Mouse (Mus musculus): ENCODE data around the gene Gm4559. TPM values are rescaled to one million over a fixed set of nuclear protein-coding genes. Genes with fewer than 3 reads are reported as not detected.
A peak's percentile ranks its signal among the peaks of the same experiment; 100 is the strongest.
"Not testable (repeated sequence)": the region's sequence is repeated elsewhere in the genome, so short reads cannot be mapped to it uniquely, and the experiment has no call there.

The Gm4559 gene
- polyA plus RNA-seq, 1 experiment = not detected

DNA sequence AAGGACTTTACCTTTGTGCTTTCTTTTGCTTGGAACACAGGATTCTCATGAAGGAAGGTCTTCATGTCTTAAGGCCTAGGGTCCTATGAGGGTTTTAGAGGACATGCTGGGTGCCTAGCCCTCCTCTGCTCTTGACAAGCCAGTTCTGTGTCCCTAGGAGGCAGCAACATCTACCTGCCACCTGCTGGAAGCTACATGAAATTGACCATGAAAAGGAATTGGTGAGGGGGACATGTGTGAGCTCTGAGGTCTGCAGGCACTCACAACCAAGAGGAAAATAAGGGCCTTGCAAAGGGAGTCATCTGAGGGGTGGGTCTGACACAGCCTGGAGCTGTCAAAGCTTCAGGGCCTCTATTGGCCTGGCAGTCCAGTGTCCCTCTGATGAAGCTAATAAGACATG, 21.3 kb upstream of the Gm4559 start:
- no peak for DNase-seq (ENCODE audit: low read depth)
- peak; percentile 21; the same call in 1 of the 2 replicates for TF ChIP-seq CTCF (IDR thresholded peaks at IDR 0.05; ENCODE audit: borderline replicate concordance, extremely low read depth, insufficient read depth, insufficient read length)
- TF ChIP-seq POLR2A (IDR thresholded peaks at IDR 0.05; ENCODE audit: borderline replicate concordance, extremely low read depth, insufficient read depth, insufficient read length, poor library complexity, severe bottlenecking) = no peak

DNA sequence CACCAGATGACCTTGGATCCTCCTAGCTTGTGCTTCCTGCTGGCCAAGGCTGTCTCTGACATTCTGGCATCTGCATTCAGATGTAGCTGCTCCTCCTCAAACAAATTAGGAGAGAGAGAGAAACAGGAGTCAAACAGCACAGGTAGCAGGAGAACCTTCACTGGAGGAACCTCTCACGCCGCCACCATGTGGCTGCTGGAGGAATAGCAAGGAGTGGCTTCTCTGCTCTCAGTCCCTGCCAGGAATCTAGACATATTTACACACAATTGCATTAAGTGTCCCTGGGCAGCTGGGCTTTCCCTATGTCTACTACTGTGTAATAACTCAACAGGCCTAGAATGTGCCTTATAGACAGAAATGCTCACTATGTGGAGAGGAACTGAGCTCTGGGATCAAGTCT, 19.7 kb upstream of the Gm4559 start:
- peak; percentile 44 for DNase-seq (ENCODE audit: low read depth)
- peak; percentile 65; the same call in 1 of the 2 replicates for TF ChIP-seq CTCF (IDR thresholded peaks at IDR 0.05; ENCODE audit: borderline replicate concordance, extremely low read depth, insufficient read depth, insufficient read length)

DNA sequence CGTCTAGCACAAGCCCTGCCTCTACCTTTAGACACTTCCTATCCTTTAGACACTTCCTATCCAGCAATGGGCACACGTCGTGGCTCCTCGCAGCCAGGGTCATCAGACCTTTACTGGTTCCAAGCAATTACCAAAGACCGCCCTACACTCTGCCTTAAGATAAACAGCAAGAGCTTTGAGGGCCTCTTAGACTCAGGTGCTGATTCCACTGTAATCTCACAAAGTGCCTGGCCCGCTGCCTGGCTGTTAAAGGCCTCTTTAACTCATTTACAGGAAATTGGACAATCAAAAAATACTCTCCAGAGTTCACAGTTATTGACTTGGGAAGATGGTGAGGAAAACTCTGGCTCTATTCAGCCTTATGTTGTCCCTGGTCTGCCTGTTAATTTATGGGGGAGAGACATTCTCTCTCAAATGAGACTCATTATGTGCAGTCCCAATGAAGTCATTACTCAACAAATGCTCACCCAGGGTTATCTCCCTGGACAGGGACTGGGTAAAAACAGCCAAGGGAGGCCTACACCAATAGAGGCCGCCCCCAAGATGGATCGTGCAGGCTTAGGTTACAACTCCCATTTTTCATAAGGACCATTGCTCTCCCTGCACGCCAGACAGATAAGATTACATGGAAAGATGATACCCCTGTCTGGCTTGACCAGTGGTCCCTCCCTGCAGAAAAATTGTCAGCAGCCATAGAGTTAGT, 11.9 kb upstream of the Gm4559 start:
- not testable (repeated sequence) for DNase-seq (ENCODE audit: low read depth)

DNA sequence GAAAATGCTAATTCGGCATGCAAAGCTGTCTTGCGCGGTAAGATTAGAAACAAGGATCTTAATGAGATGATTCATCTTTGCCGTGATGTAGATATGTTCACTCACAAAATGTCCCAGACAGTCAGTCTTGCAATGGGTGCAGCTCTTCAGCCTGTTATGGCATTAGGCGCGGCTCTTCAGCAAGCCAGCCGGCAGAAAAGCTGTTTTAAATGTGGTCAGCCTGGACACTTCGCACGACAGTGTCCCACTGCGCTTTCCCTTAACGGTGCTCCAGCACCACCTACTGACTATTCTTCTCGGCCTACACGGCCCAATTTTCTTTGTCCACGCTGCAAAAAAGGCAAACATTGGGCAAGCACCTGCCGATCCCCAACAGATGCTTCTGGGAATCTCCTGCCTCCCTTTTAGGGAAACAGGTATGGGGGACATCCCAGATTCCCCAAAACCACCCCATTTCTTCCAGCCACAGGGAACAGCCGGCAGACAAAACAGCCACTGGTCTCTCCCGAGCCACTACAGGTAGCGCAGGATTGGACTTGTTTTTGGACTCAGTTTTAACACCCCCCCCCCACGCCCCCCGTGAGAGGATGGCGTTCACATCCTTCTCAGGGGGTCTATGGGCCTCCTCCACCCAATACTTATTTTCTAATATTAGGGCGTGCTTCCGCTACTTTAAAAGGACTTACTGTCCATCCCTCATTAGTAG, 11.1 kb upstream of the Gm4559 start:
- peak; percentile 75 for DNase-seq (ENCODE audit: low read depth)
- TF ChIP-seq POLR2A (IDR thresholded peaks at IDR 0.05; ENCODE audit: borderline replicate concordance, extremely low read depth, insufficient read depth, insufficient read length, poor library complexity, severe bottlenecking) = no peak
- peak; percentile 39; the same call in 1 of the 2 replicates for TF ChIP-seq CTCF (IDR thresholded peaks at IDR 0.05; ENCODE audit: borderline replicate concordance, extremely low read depth, insufficient read depth, insufficient read length)

DNA sequence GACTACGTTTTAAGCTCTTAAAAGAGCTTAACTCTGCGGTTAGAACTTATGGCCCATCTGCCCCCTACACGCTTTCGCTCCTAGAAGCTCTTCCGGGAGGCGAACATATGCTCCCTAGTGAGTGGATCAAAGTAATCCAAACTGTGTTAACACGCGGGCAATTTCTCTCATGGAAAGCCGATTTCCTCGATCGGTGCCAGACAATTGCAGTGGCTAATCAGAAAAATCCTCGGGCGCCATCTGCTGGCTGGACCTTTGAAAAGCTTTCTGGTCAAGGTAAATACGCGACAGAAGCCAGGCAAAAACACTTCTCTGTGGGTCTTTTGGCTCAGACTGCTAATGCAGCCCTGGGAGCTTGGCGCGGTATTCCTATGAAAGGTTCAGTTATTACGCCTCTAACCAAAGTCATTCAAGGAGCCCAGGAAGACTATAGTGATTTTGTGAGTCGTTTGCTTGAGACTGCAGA, 10.5 kb upstream of the Gm4559 start:
- TF ChIP-seq CTCF (IDR thresholded peaks at IDR 0.05; ENCODE audit: borderline replicate concordance, extremely low read depth, insufficient read depth, insufficient read length) (peak; percentile 80), POLR2A (IDR thresholded peaks at IDR 0.05; ENCODE audit: borderline replicate concordance, extremely low read depth, insufficient read depth, insufficient read length, poor library complexity, severe bottlenecking) (no peak)
- DNase-seq (ENCODE audit: low read depth) = peak; percentile 97

DNA sequence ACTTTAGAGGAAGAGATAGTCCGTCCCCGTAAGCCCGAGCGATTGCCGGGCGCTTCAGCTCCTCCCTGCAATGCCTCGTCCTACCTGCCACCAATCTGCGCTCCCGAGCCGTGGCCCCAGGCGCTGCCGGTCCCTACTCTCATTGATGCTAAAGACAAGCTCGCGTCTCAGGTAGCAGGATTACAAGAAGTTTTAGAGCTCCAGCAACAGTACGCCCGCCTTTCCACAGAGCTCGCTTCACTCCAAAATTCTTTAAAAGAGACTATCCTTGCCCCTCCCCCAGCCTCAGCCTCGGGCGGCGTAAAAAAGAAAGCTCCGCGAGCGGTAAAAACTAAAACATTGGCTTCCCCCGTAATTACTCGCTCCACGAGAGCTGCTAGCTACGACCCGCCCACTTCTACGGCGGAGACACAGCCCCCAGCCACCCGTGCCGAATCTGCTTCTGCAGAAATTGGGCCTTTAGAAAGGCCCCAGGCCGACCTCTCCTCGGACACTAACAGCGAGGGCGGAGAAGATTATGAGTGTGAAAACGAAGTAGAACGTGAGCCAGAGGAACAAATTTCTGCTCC, 9.9 kb upstream of the Gm4559 start:
- peak; percentile 80 for DNase-seq (ENCODE audit: low read depth)
- TF ChIP-seq CTCF (IDR thresholded peaks at IDR 0.05; ENCODE audit: borderline replicate concordance, extremely low read depth, insufficient read depth, insufficient read length) = peak; percentile 23; the same call in 1 of the 2 replicates
- no peak for TF ChIP-seq POLR2A (IDR thresholded peaks at IDR 0.05; ENCODE audit: borderline replicate concordance, extremely low read depth, insufficient read depth, insufficient read length, poor library complexity, severe bottlenecking)

DNA sequence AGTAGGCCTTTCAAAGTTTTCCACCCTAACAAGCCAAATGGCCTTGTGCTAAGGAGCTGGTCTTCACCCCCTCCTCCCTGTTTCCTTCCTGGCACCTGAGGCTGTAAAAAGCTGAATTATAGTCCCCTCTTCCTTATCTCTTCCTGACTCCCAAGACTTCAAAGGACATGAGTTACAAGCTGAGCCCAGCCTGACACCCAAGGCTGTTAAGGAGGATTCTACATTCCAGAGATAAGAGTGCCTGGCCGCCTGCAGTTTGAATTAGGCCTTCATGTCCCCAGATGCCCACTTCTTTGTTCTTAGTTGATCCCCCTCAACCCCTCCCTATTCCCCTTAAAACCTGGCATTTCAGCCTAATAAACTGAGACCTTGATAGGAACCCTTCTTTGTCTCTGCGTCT, 8.7 kb upstream of the Gm4559 start:
- not testable (repeated sequence) for DNase-seq (ENCODE audit: low read depth)

DNA sequence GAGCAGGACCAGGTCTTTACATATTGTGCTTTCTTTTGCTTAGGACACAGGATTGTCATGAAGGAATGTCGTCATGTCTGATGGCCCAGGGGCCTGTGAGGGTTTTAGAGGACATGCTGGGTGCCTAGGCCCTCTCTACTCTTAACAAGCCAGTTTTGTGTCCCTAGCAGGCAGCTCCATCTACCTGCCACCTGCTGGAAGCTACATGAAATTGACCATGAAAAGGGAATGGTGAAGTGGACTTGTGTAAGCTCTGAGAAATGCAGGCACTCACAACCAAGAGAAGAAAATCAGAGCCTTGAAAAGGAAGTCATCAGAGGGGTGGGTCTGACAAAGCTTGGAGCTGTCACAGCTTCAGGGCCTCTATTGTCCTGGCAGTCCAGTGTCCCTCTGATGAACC, 5.1 kb upstream of the Gm4559 start:
- peak; percentile 8; the same call in 1 of the 2 replicates for TF ChIP-seq CTCF (IDR thresholded peaks at IDR 0.05; ENCODE audit: borderline replicate concordance, extremely low read depth, insufficient read depth, insufficient read length)
- not testable (repeated sequence) for DNase-seq (ENCODE audit: low read depth)

DNA sequence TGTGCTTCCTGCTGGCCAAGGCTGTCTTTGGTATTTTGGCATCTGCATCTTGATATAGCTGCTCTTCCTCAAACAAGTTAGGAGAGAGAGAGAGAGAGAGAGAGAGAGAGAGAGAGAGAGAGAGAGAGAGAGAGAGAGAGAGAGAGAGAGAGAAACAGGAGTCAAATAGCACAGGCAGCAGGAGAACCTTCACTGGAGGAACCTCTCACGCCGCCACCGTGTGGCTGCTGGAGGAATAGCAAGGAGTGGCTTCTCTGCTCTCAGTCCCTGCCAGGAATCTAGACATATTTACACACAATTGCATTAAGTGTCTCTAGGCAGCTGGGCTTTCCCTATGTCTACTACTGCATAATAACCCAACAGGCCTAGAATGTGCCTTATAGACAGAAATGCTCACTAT, 4.0 kb upstream of the Gm4559 start:
- DNase-seq (ENCODE audit: low read depth) = peak; percentile 73
- TF ChIP-seq CTCF (IDR thresholded peaks at IDR 0.05; ENCODE audit: borderline replicate concordance, extremely low read depth, insufficient read depth, insufficient read length) = peak; percentile 66

DNA sequence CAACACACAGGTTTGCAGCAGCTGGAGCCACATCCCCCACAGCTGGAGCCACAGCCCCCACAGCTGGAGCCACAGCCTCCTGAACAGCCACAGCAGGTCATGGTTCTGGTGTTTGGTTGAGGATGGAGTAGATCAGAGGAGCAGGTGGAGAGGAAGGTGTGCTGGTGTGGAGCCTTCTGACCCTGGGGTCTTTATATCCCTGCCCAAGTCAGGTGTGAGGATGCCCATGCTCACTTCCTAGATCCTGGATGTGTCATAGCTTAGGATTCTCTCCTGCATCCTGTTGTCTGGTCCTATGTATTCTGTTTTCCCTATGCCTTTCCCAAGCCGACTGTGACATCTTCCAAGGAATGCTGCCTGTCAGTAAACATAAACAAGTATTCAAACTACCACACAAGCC, 15.9 kb downstream of the Gm4559 start, which contains the start of gene Gm2431:
Gene Gm2431, minus strand, starts transcription at position 101 of the 400 bp plus-strand sequence.
- DNase-seq (ENCODE audit: low read depth) = not testable (repeated sequence)

DNA sequence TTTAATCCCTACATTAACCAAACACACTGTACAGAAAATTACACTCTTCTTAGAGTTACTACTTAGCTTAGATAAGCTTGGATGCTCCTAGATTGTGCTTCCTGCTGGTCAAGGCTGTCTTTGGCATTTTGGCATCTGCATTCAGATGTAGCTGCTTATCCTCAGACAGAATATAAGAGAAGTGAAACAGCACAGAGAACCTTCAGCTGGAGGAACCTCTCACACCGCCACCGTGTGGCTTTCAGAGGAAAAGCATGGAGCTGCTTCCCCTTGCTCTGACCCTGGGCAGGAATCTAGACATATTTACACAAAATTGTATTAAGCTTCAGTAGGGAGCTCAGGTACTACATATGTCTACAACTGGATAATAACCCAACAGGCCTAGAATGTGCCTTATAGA, 18.6 kb downstream of the Gm4559 start:
- DNase-seq (ENCODE audit: low read depth) = peak; percentile 61
- TF ChIP-seq POLR2A (IDR thresholded peaks at IDR 0.05; ENCODE audit: borderline replicate concordance, extremely low read depth, insufficient read depth, insufficient read length, poor library complexity, severe bottlenecking) (no peak), CTCF (IDR thresholded peaks at IDR 0.05; ENCODE audit: borderline replicate concordance, extremely low read depth, insufficient read depth, insufficient read length) (peak; percentile 90)

DNA sequence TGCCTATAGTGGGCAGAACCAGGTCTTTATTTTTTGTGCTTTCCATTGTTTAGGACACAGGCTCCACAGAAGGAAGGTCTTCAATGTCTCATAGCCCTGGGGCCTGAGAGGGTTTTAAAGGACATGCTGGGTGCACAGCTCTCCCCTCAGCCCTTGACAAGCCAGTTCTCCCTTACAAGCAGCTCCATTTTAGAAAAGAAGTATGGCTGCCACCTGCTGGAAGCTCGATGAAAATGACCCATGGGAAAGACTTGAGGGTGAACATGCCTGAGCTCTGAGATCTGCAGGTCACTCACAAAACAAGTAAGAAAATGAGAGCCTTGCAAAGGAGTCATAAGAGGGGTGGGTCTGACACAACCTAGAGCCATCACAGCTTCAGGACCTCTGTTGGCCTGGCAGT, 24.3 kb downstream of the Gm4559 start:
- TF ChIP-seq CTCF (IDR thresholded peaks at IDR 0.05; ENCODE audit: borderline replicate concordance, extremely low read depth, insufficient read depth, insufficient read length) (peak; percentile 66; the same call in 1 of the 2 replicates), POLR2A (IDR thresholded peaks at IDR 0.05; ENCODE audit: borderline replicate concordance, extremely low read depth, insufficient read depth, insufficient read length, poor library complexity, severe bottlenecking) (no peak)
- DNase-seq (ENCODE audit: low read depth) = peak; percentile 68

Data from brain, embryonic 14.5 days (tissue).